Mouse (Mus musculus) cerebellum, adult 2 months (tissue): ENCODE results near the gene Dvl1.

Experiments used
- CTCF ChIP-seq: fragments of 200-500 bp; IDR thresholded peaks from 2 replicates; pipeline ENCODE4 v1.5.1; 2011; ENCODE audit warnings: low read depth, mild to moderate bottlenecking, control low read depth, low read length, moderate library complexity, borderline replicate concordance; ENCODE audit not compliant: insufficient read depth
- POLR2A ChIP-seq: fragments of 200-500 bp; IDR thresholded peaks from 2 replicates; pipeline ENCODE4 v1.6.1; 2011; ENCODE audit warnings: low read length, control low read depth, borderline replicate concordance; ENCODE audit not compliant: insufficient read depth

DNA sequence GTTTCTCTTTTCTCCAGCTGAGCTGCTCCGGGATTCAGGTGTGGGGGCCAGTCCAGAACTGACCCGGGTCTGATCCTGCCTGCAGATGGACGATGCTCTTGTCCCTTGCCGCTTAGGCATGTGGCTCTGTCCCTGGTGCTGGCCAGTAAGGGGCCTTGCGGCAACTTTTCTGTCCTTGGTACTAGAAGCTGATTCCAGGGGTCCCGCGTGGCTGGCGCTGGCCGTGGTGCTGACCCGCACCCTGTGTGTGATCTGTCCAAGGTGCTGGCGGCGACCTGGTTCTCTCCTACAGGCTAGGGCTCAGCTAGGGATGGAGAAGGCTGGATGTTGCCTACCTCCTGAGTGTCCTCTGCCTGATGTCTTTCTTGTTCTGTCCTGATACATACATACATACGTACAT lies 12.1 kb downstream of the Dvl1 start:
- TF ChIP-seq CTCF, result no peak
- no peak for TF ChIP-seq POLR2A
